Mouse (Mus musculus) embryonic facial prominence, embryonic 11.5 days (tissue): Measurements from ENCODE around the gene Glud1. TPM values are rescaled to one million over a fixed set of nuclear protein-coding genes. Genes with fewer than 3 reads are reported as not detected.

Source experiments
- ATAC-seq: fragments of 200-750 bp; cut with Nextera tagmentation; replicated peaks from 2 replicates; pipeline ENCODE4 v1.8.0; 2017; ENCODE audit warnings: low read depth; ENCODE audit not compliant: insufficient number of reproducible peaks, low FRiP score, low TSS enrichment
- DNase-seq: peaks from one replicate; pipeline ENCODE4 v3.0.0-alpha.2; 2015; ENCODE audit warnings: low spot score
- H3K27ac ChIP-seq: fragments of 300-500 bp; sonication (generic); replicated peaks from 2 replicates; pipeline ENCODE4 v1.5.1; 2014; ENCODE audit warnings: mild to moderate bottlenecking, low read depth, low read length, control low read depth
- H3K27me3 ChIP-seq: fragments of 300-500 bp; sonication (generic); 2 replicates; pipeline ENCODE4 v1.6.1; 2014; ENCODE audit warnings: mild to moderate bottlenecking, low read length, moderate library complexity, mixed read lengths; ENCODE audit not compliant: control insufficient read depth, insufficient read depth
- H3K36me3 ChIP-seq: fragments of 300-500 bp; sonication (generic); replicated peaks from 2 replicates; pipeline ENCODE4 v1.6.1; 2014; ENCODE audit warnings: low read depth, mild to moderate bottlenecking, low read length, moderate library complexity, mixed read lengths; ENCODE audit not compliant: control insufficient read depth, insufficient read depth
- H3K4me1 ChIP-seq: fragments of 300-500 bp; sonication (generic); 2 replicates; pipeline ENCODE4 v1.6.1; 2014; ENCODE audit warnings: low read length, mixed read lengths; ENCODE audit not compliant: control insufficient read depth, insufficient read depth
- H3K4me2 ChIP-seq: fragments of 300-500 bp; sonication (generic); 2 replicates; pipeline ENCODE4 v1.6.1; 2014; ENCODE audit warnings: low read depth, mild to moderate bottlenecking, control low read depth, low read length, moderate library complexity
- H3K4me3 ChIP-seq: fragments of 300-500 bp; sonication (generic); 2 replicates; pipeline ENCODE4 v1.5.1; 2014; ENCODE audit warnings: low read depth, low read length, control low read depth
- H3K9ac ChIP-seq: fragments of 300-500 bp; sonication (generic); replicated peaks from 2 replicates; pipeline ENCODE4 v1.6.1; 2014; ENCODE audit warnings: mild to moderate bottlenecking, control low read depth, low read length
- H3K9me3 ChIP-seq: fragments of 300-500 bp; sonication (generic); replicated peaks from 2 replicates; pipeline ENCODE4 v1.6.1; 2016; ENCODE audit warnings: mild to moderate bottlenecking, low read length, inconsistent platforms, mixed read lengths; ENCODE audit not compliant: control insufficient read depth
- WGBS: fragments of 180-500 bp; shearing (Covaris S2); extraction: QIAGEN DNeasy Blood & Tissue Kit; methylation state at CpG from one replicate; pipeline ENCODE4 v1.1.7; 2014; 5-methylcytosine and 5-hydroxymethylcytosine counted together
- polyA plus RNA-seq: library from polyadenylated mRNA; unstranded; fragments of >200 nt; fragmentation: Nextera tagmentation; extraction: Ambion mirVana; gene quantifications from 2 replicates; pipeline ENCODE4 v1.2.1, GENCODE M21; 2014

Gene Glud1
- polyA plus RNA-seq, 1 experiment from 2014 or later, result 97.2 TPM

- no peak overlapping the region for H3K9ac ChIP-seq
- DNase-seq, result no peak
- ATAC-seq, result no peak
- no peaks in the 10 kb centered on the region for H3K4me1 ChIP-seq
- WGBS, result 95% methylated on average over 5 of the region's 5 CpGs
- no peak overlapping the region for H3K27ac ChIP-seq
- no peak overlapping the region for H3K4me3 ChIP-seq
- H3K4me2 ChIP-seq, result no peak overlapping the region
- no peaks in the 10 kb centered on the region for H3K9me3 ChIP-seq
- peaks cover under 1% of the 10 kb centered on the region for H3K36me3 ChIP-seq
- no peaks in the 10 kb centered on the region for H3K27me3 ChIP-seq
These were observed 36.6 kb downstream of the Glud1 start for GRCm38 (mm10) chr14:34347084-34347483.

GRCm38 (mm10) chr14:34348301-34348700 lies 37.8 kb downstream of the Glud1 start:
- Histone ChIP-seq H3K9me3 (no peaks in the 10 kb centered on the region), H3K36me3 (no peaks in the 10 kb centered on the region), H3K4me1 (no peaks in the 10 kb centered on the region), H3K9ac (no peak overlapping the region), H3K27ac (no peak overlapping the region), H3K4me2 (no peak overlapping the region), H3K4me3 (no peak overlapping the region), H3K27me3 (no peaks in the 10 kb centered on the region)
- ATAC-seq (no peak), DNase-seq (no peak)
- WGBS, result 79% methylated on average over 7 of the region's 7 CpGs

GRCm38 (mm10) chr14:34349007-34349406 lies 38.5 kb downstream of the Glud1 start:
- no peaks in the 10 kb centered on the region for H3K36me3 ChIP-seq
- H3K4me2 ChIP-seq, result no peak overlapping the region
- H3K4me1 ChIP-seq, result no peaks in the 10 kb centered on the region
- 84% methylated on average over 8 of the region's 8 CpGs for WGBS
- H3K9me3 ChIP-seq, result no peaks in the 10 kb centered on the region
- no peak overlapping the region for H3K4me3 ChIP-seq
- no peaks in the 10 kb centered on the region for H3K27me3 ChIP-seq
- H3K9ac ChIP-seq, result no peak overlapping the region
- no peak for DNase-seq
- ATAC-seq, result no peak
- no peak overlapping the region for H3K27ac ChIP-seq

DNA sequence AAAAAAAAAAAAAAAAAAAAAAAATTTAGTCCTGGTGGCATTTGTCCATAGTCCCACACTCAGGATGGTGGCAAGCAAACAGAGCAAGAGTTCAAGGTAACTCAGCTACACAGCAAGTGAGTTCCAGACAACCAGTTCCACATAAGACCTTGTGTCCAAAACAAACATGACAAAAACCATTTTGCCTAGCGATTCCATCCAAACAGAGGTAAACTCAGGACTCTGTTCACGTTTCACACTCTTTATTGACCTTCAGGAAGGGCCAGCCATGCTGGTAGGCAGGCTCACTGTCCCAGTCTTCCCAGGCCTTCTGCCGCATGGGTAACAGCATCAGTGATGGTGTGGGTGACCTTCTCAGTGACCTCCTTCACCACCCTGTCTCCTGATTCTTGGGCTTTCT lies 41.1 kb downstream of the Glud1 start:
- 65% methylated on average over 3 of the region's 3 CpGs for WGBS
- no peak overlapping the region for H3K9ac ChIP-seq
- DNase-seq (no peak), ATAC-seq (no peak)
- H3K27me3 ChIP-seq, result no peaks in the 10 kb centered on the region
- H3K36me3 ChIP-seq, result no peaks in the 10 kb centered on the region
- H3K27ac ChIP-seq, result no peak overlapping the region
- no peaks in the 10 kb centered on the region for H3K4me1 ChIP-seq
- no peak overlapping the region for H3K4me2 ChIP-seq
- no peak overlapping the region for H3K4me3 ChIP-seq
- H3K9me3 ChIP-seq, result no peaks in the 10 kb centered on the region

GRCm38 (mm10) chr14:34352523-34352922 lies 42.0 kb downstream of the Glud1 start:
- H3K27me3 ChIP-seq, result no peaks in the 10 kb centered on the region
- 62% methylated on average over 6 of the region's 6 CpGs for WGBS
- no peak overlapping the region for H3K9ac ChIP-seq
- DNase-seq (no peak), ATAC-seq (no peak)
- no peaks in the 10 kb centered on the region for H3K9me3 ChIP-seq
- no peak overlapping the region for H3K4me2 ChIP-seq
- H3K36me3 ChIP-seq, result no peaks in the 10 kb centered on the region
- H3K4me3 ChIP-seq, result no peak overlapping the region
- H3K27ac ChIP-seq, result no peak overlapping the region
- no peaks in the 10 kb centered on the region for H3K4me1 ChIP-seq

- 95% methylated on average over 3 of the region's 3 CpGs for WGBS
- no peak overlapping the region for H3K9ac ChIP-seq
These were observed 42.8 kb downstream of the Glud1 start for GRCm38 (mm10) chr14:34353326-34353725.

DNA sequence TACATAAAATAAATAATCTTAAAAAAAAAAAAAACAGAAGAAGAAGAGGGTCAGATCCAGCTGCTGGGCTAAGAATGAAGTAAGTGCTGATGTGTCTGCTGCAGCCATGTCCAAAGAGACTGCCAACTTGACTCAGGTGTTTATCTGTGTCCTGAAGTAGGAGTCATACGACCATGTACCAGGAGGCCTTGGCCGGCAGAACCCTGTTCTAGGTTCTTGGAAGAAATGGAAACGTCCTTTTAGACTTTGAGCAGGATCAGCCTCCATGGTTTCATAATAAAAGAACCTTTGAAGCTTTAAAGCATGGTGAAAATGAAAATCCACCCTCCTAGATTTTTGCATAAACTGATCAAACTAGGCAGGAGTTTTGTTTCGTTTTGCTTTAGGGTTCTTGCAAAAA lies 43.9 kb downstream of the Glud1 start:
- H3K27me3 ChIP-seq, result no peaks in the 10 kb centered on the region
- no peak overlapping the region for H3K27ac ChIP-seq
- H3K9me3 ChIP-seq, result no peaks in the 10 kb centered on the region
- no peaks in the 10 kb centered on the region for H3K36me3 ChIP-seq
- H3K9ac ChIP-seq, result no peak overlapping the region
- H3K4me1 ChIP-seq, result no peaks in the 10 kb centered on the region
- H3K4me2 ChIP-seq, result no peak overlapping the region
- 84% methylated on average over 4 of the region's 4 CpGs for WGBS
- no peak overlapping the region for H3K4me3 ChIP-seq
- ATAC-seq, result no peak
- no peak for DNase-seq

More at GRCm38 (mm10) chr14:34353326-34353725, 42.8 kb downstream of the Glud1 start:
- no peaks in the 10 kb centered on the region for H3K4me1 ChIP-seq
- no peaks in the 10 kb centered on the region for H3K9me3 ChIP-seq
- no peak overlapping the region for H3K27ac ChIP-seq
- no peak for DNase-seq
- H3K27me3 ChIP-seq, result no peaks in the 10 kb centered on the region
- no peak for ATAC-seq
- H3K36me3 ChIP-seq, result no peaks in the 10 kb centered on the region
- H3K4me3 ChIP-seq, result no peak overlapping the region
- H3K4me2 ChIP-seq, result no peak overlapping the region

DNA sequence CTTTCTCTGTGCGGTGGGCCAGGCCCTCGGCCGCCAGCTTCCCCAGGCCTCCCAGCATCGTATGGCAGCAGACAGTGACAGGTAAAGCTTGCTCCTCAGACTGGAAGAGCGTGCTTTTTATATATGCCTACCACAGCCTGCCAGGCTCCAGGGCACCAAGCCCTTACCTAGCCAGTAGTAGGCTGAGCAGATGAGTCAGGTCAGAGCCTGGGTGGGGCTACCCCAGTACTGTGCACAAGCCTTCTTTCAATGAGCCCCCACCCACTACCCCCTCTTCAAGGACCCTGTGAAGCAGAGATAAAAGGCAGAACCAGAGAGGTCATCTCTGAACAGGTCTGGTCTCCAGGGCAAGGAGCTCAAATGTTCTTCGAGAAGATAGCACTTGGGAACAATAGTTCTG lies 44.8 kb downstream of the Glud1 start, which contains the start of gene Fam25c:
Gene Fam25c (minus strand): TSS at position 133 of the 400 bp plus-strand sequence.
- Histone ChIP-seq H3K36me3 (no peaks in the 10 kb centered on the region), H3K9me3 (no peaks in the 10 kb centered on the region), H3K27ac (no peak within 1 kb of the TSS), H3K27me3 (no peaks in the 10 kb centered on the region), H3K4me2 (no peak within 1 kb of the TSS), H3K4me3 (no peak within 1 kb of the TSS), H3K9ac (no peak within 1 kb of the TSS), H3K4me1 (no peaks in the 10 kb centered on the region)
- 80% methylated on average over 6 of the region's 6 CpGs for WGBS
- ATAC-seq (no peak), DNase-seq (no peak)
